Mouse (Mus musculus) spleen, embryonic (tissue): ENCODE data around the gene 1700019D03Rik.

Source experiments
- CTCF ChIA-PET: fragments of 350-600 bp; sonication (Branson Sonifier 250); formaldehyde crosslinking; loops from one replicate; lab custom pipeline; 2022; lab: Charles Lee

The 1700019D03Rik gene

GRCm38 (mm10) chr1:53020079-53020478 lies at the start of gene 1700019D03Rik:
1700019D03Rik (minus strand) TSS chr1:53020179.
- CTCF ChIA-PET: no interaction called here

GRCm38 (mm10) chr1:53063921-53064320 lies 43.9 kb upstream of the 1700019D03Rik start:
- CTCF ChIA-PET: no interaction called here

DNA sequence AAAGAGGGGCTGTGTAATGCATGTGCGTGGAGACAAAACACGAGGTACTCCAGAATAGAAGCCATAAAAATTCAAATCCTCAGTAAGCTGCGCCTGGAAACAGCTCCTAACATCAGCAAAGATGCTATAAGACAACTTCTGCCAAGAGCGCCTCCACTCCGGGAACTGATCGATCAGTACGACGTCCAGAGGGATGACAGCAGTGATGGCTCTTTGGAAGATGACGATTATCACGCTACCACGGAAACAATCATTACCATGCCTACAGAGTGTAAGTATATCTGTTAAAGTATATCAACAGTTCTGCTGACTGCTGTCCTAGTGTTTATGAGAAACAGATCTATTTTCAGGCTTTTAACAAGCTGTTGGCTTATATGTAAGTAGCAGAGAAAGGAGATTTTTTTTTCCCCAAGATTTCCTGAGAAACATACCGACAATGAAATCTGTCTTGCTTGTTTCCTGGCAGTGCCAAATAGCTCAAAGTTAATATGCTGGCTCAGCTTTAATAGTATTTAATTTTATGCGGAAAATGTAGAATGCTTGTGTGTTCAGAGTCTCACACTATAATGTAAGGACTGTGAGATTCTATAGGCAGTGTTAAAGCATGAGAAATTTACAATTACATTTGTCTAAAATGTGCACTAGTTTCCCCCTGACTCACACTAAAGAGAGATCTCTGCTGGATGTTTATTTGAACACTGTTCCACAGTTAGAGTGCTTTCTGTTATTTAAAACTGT lies 42.1 kb upstream of the 1700019D03Rik start:
- CTCF ChIA-PET: no interaction called here

GRCm38 (mm10) chr1:53061340-53061739 lies 41.4 kb upstream of the 1700019D03Rik start, which contains the start of gene Mstn:
Mstn (plus strand) TSS chr1:53061640.
- CTCF ChIA-PET: interaction anchor here (0.6 kb wide), 1 partner anchor 242 kb away, joined by 4 read pairs; no protein-coding TSS in a partner anchor

GRCm38 (mm10) chr1:53060499-53060898 lies 40.5 kb upstream of the 1700019D03Rik start:
- CTCF ChIA-PET: interaction anchor here (0.6 kb wide), 1 partner anchor 241 kb away, joined by 4 read pairs; no protein-coding TSS in a partner anchor

GRCm38 (mm10) chr1:53059106-53059505 lies 39.1 kb upstream of the 1700019D03Rik start:
- CTCF ChIA-PET: no interaction called here

DNA sequence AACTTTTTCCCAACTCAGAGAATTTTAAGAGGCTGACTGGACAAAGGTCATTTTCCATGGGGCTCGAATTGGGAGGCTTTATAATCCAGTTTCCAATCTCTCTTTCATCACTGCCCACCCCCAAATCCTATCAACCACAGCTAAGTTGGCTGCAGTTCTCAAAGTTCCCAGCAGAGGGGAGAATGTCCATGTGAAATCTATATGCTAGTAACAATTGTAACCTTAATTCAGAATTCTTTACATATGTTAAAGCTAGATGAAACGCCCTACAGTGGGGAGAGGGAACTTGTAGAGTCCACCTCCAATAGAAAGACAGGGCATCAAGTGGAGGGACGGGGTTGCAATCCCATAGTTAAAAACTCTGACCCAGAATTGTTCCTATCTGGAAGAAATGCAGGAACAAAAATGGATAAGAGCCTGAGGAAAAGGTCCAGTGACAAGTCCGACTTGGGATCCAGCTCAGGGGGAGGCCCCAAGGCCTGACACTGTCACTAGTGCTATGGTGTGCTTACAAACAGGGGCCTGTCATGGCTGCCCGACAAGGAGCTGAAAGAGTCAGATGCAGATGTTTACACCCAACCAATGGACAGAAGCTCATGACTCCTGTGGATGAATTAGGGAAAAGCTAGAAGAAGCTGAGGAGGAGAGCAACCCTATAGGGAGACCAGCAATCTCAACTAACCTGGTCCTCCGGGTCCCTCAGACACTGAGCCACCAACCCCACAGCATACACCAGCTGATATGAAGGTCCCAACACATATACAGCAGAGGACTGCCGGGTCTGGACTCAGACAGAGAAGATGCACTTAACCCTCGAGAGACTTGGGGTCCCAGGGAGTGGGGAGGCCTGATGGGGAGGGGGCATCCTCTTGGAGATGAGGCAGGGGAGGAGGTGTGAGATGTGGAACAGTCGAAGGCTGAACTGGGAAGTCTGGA lies 33.4 kb upstream of the 1700019D03Rik start:
- CTCF ChIA-PET: no interaction called here

DNA sequence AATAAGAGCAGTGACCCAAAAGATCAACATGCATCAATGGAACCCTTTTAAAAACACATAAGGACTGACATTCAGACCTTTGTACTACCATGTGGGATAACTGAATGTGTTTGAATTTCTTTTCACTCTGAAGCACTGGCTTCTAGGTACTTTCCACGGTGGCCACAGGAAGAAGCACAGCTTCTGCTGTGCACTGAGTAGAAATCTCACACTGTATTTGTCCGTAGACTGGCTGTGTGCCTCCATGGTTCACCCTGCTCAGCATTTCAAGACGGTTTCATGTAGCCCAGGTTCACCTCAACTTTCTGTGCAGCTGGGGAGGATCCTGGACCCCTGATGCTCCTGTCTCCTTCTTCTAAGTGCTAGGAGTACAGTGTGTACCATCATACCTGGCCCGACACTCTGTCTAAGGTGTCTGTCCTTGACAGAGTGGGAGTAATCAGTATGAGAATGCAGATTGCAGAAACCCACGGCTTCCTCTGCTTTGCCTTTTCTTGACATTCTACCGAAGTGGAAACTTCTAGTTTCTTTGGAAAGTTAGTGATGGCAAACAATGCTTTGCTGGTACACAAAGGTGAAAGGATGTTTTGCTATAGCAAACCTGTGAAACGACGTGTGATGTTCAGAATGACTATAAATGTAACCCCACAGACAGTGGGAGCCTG lies 29.9 kb upstream of the 1700019D03Rik start:
- CTCF ChIA-PET: no interaction called here

- CTCF ChIA-PET: no interaction called here
These were observed 17.5 kb upstream of the 1700019D03Rik start for GRCm38 (mm10) chr1:53037443-53037871.

- CTCF ChIA-PET: no interaction called here
These were observed 12.6 kb upstream of the 1700019D03Rik start for GRCm38 (mm10) chr1:53032550-53032949.

GRCm38 (mm10) chr1:53018746-53019505 lies 1.1 kb downstream of the 1700019D03Rik start:
- CTCF ChIA-PET: no interaction called here

- CTCF ChIA-PET: interaction anchor here (0.6 kb wide), 1 partner anchor 560 kb away, joined by 5 read pairs; no protein-coding TSS in a partner anchor
These were observed 4.4 kb downstream of the 1700019D03Rik start for GRCm38 (mm10) chr1:53015606-53016005.

- CTCF ChIA-PET: no interaction called here
These were observed 5.3 kb downstream of the 1700019D03Rik start for GRCm38 (mm10) chr1:53014716-53015115.

- CTCF ChIA-PET: no interaction called here
These were observed 33.3 kb downstream of the 1700019D03Rik start for GRCm38 (mm10) chr1:52986692-52987091.

GRCm38 (mm10) chr1:52973198-52973597 lies 46.8 kb downstream of the 1700019D03Rik start:
- CTCF ChIA-PET: no interaction called here

- CTCF ChIA-PET: no interaction called here
These were observed 48.0 kb downstream of the 1700019D03Rik start for GRCm38 (mm10) chr1:52971881-52972503.

GRCm38 (mm10) chr1:52964581-52964980 lies 55.4 kb downstream of the 1700019D03Rik start:
- CTCF ChIA-PET: no interaction called here

DNA sequence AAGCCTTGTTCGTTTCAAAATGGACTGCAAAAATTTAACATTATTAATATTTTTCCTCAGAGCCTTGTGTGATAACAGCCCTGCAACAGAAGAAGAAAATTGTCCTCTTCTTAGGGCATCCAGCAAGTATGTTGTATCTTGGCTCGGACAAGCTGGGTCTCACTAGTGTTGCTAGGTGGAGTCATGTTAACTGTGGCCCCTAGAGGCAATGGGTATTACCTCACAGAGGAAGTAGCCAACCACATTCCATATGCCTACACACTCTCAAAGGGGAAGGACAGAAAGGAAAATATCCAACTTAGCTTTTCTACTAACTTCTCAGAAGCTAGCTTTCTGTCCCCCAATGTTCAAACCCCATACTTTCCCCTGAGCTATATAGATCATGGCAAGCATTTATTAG lies 56.9 kb downstream of the 1700019D03Rik start:
- CTCF ChIA-PET: no interaction called here

DNA sequence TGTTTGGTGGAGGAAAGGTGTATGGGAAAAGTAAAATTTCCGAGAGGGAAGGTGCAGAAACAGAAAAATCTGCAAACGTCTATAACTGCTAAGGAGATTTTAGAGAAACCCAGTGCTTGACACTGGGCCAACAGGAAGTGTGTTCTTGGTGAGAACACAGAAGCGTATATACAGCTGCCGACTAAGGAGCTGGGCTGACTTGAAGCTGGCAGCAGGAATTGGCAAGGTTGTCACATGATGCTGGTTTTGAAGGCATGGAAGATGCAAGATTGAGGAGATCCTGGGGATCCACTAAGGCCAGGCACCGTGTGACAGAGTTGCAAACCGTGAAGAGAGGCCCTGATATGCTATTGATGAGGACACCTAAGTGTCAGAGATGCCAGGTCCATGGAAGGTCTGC lies 59.8 kb downstream of the 1700019D03Rik start:
- CTCF ChIA-PET: no interaction called here

DNA sequence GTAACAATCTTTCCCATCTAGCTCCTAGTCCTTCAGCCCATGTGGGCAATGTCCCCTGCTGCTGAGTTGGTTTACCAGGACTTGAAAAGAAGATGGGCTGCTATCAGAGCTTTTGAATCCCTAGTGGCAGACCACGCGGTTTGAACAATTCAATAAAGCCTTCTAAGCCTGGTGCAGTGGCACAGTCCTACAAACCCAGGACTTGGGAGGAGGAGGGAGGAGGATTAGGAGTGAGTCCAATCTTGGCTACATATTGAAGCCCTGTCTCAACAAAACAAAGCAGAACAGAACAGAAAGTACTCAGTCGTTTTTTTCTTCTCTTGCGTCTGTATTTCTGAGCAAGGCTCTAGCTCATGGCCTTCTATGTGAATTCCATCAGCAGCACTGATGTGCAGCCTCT lies 63.2 kb downstream of the 1700019D03Rik start:
- CTCF ChIA-PET: no interaction called here
